Mouse (Mus musculus) midbrain, embryonic 11.5 days (tissue): ENCODE results near the gene Exoc8. TPM values are rescaled to one million over a fixed set of nuclear protein-coding genes. Genes with fewer than 3 reads are reported as not detected.

Source experiments
- ATAC-seq: fragments of 200-750 bp; cut with Nextera tagmentation; 2 replicates; pipeline ENCODE4 v1.8.0; 2017; ENCODE audit warnings: moderate TSS enrichment, moderate library complexity; ENCODE audit not compliant: low FRiP score
- DNase-seq: peaks from one replicate; pipeline ENCODE4 v3.0.0; 2015; ENCODE audit warnings: low spot score; ENCODE audit errors: missing footprints
- H3K27ac ChIP-seq: fragments of 300-500 bp; sonication (generic); 2 replicates; pipeline ENCODE4 v1.5.1; 2014; ENCODE audit warnings: low read depth, low read length
- H3K27me3 ChIP-seq: fragments of 300-500 bp; sonication (generic); 2 replicates; pipeline ENCODE4 v1.6.1; 2014; ENCODE audit warnings: mild to moderate bottlenecking, low read length, moderate library complexity, mixed read lengths; ENCODE audit not compliant: control insufficient read depth, insufficient read depth
- H3K36me3 ChIP-seq: fragments of 300-500 bp; sonication (generic); 2 replicates; pipeline ENCODE4 v1.6.1; 2014; ENCODE audit warnings: mild to moderate bottlenecking, low read length, moderate library complexity, mixed read lengths; ENCODE audit not compliant: control insufficient read depth, insufficient read depth
- H3K4me1 ChIP-seq: fragments of 300-500 bp; sonication (generic); 2 replicates; pipeline ENCODE4 v1.6.1; 2014; ENCODE audit warnings: low read length; ENCODE audit not compliant: control insufficient read depth, insufficient read depth
- H3K4me2 ChIP-seq: fragments of 300-500 bp; sonication (generic); 2 replicates; pipeline ENCODE4 v1.6.1; 2014; ENCODE audit warnings: mild to moderate bottlenecking, moderate library complexity
- H3K4me3 ChIP-seq: fragments of 300-500 bp; sonication (generic); 2 replicates; pipeline ENCODE4 v1.5.1; 2014; ENCODE audit warnings: low read depth, low read length
- H3K9ac ChIP-seq: fragments of 300-500 bp; sonication (generic); 2 replicates; pipeline ENCODE4 v1.6.1; 2014; ENCODE audit warnings: low read length
- H3K9me3 ChIP-seq: fragments of 300-500 bp; sonication (generic); 2 replicates; pipeline ENCODE4 v1.6.1; 2016; ENCODE audit warnings: low read length; ENCODE audit not compliant: control insufficient read depth
- WGBS: fragments of 180-500 bp; shearing (Covaris S2); extraction: QIAGEN DNeasy Blood & Tissue Kit; methylation state at CpG from one replicate; pipeline ENCODE4 v1.1.7; 2014; 5-methylcytosine and 5-hydroxymethylcytosine counted together
- polyA plus RNA-seq: library from polyadenylated mRNA; unstranded; fragments of >200 nt; fragmentation: Nextera tagmentation; extraction: Ambion mirVana; gene quantifications from 2 replicates; pipeline ENCODE4 v1.2.1, GENCODE M21; 2014

The Exoc8 gene
- polyA plus RNA-seq, 1 experiment from 2014 or later: 7.1 TPM

GRCm38 (mm10) chr8:124892596-124892995 lies 4.9 kb downstream of the Exoc8 start:
- ATAC-seq: no peak
- Histone ChIP-seq H3K27me3 (no peaks in the 10 kb centered on the region), H3K9me3 (no peaks in the 10 kb centered on the region), H3K36me3 (peaks cover 13% of the 10 kb centered on the region), H3K27ac (no peak overlapping the region), H3K9ac (no peak overlapping the region), H3K4me2 (no peak overlapping the region), H3K4me3 (no peak overlapping the region), H3K4me1 (peaks cover 9% of the 10 kb centered on the region; the same call in 1 of the 2 replicates)
- DNase-seq: no peak
- WGBS: 80% methylated on average over 3 of the region's 3 CpGs

- peaks cover 36% of the 10 kb centered on the region for H3K36me3 ChIP-seq
- H3K9ac ChIP-seq: no peak overlapping the region
- no peaks in the 10 kb centered on the region for H3K4me1 ChIP-seq
- no peak overlapping the region for H3K4me2 ChIP-seq
- WGBS: 93% methylated on average over 5 of the region's 5 CpGs
- ATAC-seq (no peak), DNase-seq (no peak)
- no peaks in the 10 kb centered on the region for H3K27me3 ChIP-seq
- no peak overlapping the region for H3K4me3 ChIP-seq
- no peak overlapping the region for H3K27ac ChIP-seq
- H3K9me3 ChIP-seq: no peaks in the 10 kb centered on the region
Measured at GRCm38 (mm10) chr8:124888385-124888784, 9.1 kb downstream of the Exoc8 start.

GRCm38 (mm10) chr8:124878946-124879526 lies 18.5 kb downstream of the Exoc8 start:
- no peak overlapping the region for H3K9ac ChIP-seq
- ATAC-seq: no peak
- no peak overlapping the region for H3K27ac ChIP-seq
- H3K4me3 ChIP-seq: no peak overlapping the region
- H3K4me1 ChIP-seq: no peaks in the 10 kb centered on the region
- DNase-seq: no peak
- H3K36me3 ChIP-seq: peaks cover 46% of the 10 kb centered on the region
- H3K27me3 ChIP-seq: no peaks in the 10 kb centered on the region
- no peak overlapping the region for H3K4me2 ChIP-seq
- 89% methylated on average over 10 of the region's 10 CpGs for WGBS
- H3K9me3 ChIP-seq: no peaks in the 10 kb centered on the region

DNA sequence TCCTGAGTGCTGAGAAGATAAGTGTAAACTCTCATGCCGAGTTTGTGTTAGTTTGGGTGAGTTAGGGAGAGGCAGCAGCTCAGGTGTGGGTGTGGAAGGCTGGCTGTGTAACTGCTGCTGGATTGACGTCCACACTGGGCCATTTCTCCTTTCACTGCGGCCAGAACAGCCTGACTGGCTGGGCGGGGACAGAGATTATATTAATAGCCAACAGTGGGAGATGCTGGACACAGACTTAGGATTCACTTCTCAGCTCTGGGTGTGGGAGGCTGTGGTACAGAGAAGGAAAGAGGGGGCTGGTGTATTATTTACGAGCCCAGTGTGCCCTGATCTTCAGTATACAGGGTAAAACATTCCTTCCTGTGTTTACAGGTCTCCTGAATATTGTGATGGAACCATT lies 19.4 kb downstream of the Exoc8 start:
- WGBS: 94% methylated on average over 5 of the region's 5 CpGs
- Histone ChIP-seq H3K4me1 (no peaks in the 10 kb centered on the region), H3K27me3 (no peaks in the 10 kb centered on the region), H3K4me2 (no peak overlapping the region), H3K9ac (no peak overlapping the region), H3K4me3 (no peak overlapping the region), H3K36me3 (peaks cover 43% of the 10 kb centered on the region), H3K9me3 (no peaks in the 10 kb centered on the region), H3K27ac (no peak overlapping the region)
- ATAC-seq: no peak
- no peak for DNase-seq

DNA sequence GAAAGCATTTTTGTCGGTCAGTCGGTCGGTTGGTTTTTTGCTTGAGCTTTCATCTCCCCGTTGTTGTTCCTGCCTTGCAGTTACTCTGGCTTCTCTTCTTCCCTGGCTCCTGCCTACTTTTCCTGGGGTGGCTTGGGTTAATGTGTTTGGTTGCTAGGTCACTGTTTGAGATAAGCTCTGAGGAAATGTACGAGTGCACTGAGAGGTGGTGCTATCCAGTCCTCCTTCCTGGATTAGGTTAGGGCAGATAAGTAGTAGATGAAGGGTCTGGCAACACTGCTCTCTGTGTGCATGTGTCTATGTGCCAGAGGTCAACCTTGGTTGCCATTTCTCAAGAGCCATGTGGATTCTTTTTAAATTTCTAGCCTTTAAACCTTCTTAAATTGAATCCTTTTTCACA lies 24.8 kb downstream of the Exoc8 start:
- no peak overlapping the region for H3K4me3 ChIP-seq
- ATAC-seq: no peak
- no peak overlapping the region for H3K4me2 ChIP-seq
- no peak for DNase-seq
- no peak overlapping the region for H3K27ac ChIP-seq
- no peak overlapping the region for H3K9ac ChIP-seq
- H3K9me3 ChIP-seq: no peaks in the 10 kb centered on the region
- H3K36me3 ChIP-seq: peaks cover 22% of the 10 kb centered on the region
- no peaks in the 10 kb centered on the region for H3K27me3 ChIP-seq
- no peaks in the 10 kb centered on the region for H3K4me1 ChIP-seq
- 93% methylated on average over 5 of the region's 5 CpGs for WGBS

- no peak overlapping the region for H3K4me3 ChIP-seq
- H3K4me2 ChIP-seq: no peak overlapping the region
- no peak for DNase-seq
- H3K4me1 ChIP-seq: no peaks in the 10 kb centered on the region
- WGBS: 93% methylated on average over 7 of the region's 7 CpGs
- H3K27ac ChIP-seq: no peak overlapping the region
- H3K36me3 ChIP-seq: peaks cover 20% of the 10 kb centered on the region
- ATAC-seq: no peak
- H3K27me3 ChIP-seq: no peaks in the 10 kb centered on the region
- no peaks in the 10 kb centered on the region for H3K9me3 ChIP-seq
- H3K9ac ChIP-seq: no peak overlapping the region
Measured at GRCm38 (mm10) chr8:124872081-124872480, 25.4 kb downstream of the Exoc8 start.

DNA sequence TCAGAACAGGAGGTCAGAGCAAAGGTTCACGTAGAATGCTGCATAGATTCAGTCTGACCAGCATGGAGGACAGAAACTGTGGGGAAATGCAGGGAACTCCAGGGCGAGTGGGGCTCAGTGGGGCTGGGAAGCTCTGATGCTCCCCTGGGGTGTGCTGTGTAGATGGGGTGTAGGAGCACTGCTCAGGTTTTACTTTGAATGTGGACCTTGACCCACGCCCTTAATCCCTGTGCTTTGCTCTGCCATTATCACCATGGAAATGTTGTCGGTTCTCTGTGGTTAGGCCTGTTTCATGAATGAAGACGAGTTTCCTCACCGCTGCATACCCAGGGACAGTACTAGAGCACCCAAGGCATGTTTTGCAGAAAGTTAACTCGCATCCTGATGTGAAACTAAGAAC lies 26.0 kb downstream of the Exoc8 start:
- Histone ChIP-seq H3K4me1 (no peaks in the 10 kb centered on the region), H3K9me3 (no peaks in the 10 kb centered on the region), H3K27me3 (no peaks in the 10 kb centered on the region), H3K4me3 (no peak overlapping the region), H3K9ac (no peak overlapping the region), H3K4me2 (no peak overlapping the region), H3K27ac (no peak overlapping the region), H3K36me3 (peaks cover 20% of the 10 kb centered on the region)
- 91% methylated on average over 7 of the region's 7 CpGs for WGBS
- ATAC-seq (no peak), DNase-seq (no peak)

DNA sequence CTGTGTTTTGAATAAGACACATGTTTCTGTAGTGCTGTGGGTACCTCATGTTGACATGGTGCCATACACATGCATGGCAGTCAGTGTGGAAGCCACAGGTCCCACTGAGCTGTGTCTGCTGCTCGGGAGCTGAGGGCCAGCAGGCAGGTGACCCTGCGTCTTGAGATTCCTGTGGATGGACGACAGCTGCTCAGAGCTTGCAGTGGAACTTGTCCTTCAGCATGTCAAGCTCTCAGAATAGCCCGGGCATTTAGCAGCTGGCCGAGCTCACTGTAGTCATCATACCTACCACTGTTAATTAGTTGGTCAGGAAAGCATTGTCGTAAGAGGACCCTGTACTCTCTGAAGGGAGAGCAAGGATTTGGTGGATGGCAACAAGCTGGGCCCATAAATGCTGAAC lies 27.8 kb downstream of the Exoc8 start:
- Histone ChIP-seq H3K27ac (no peak overlapping the region), H3K4me1 (no peaks in the 10 kb centered on the region), H3K9ac (no peak overlapping the region), H3K27me3 (no peaks in the 10 kb centered on the region), H3K4me2 (no peak overlapping the region), H3K4me3 (no peak overlapping the region), H3K36me3 (peaks cover 18% of the 10 kb centered on the region), H3K9me3 (no peaks in the 10 kb centered on the region)
- DNase-seq: no peak
- no peak for ATAC-seq
- WGBS: 88% methylated on average over 6 of the region's 6 CpGs

GRCm38 (mm10) chr8:124867126-124867525 lies 30.4 kb downstream of the Exoc8 start:
- Histone ChIP-seq H3K36me3 (peaks cover 7% of the 10 kb centered on the region), H3K9me3 (no peaks in the 10 kb centered on the region), H3K4me3 (no peak overlapping the region), H3K27me3 (no peaks in the 10 kb centered on the region), H3K4me1 (peaks cover 6% of the 10 kb centered on the region), H3K4me2 (no peak overlapping the region), H3K27ac (no peak overlapping the region), H3K9ac (no peak overlapping the region)
- no peak for ATAC-seq
- no peak for DNase-seq
- 80% methylated on average over 2 of the region's 2 CpGs for WGBS
